Mouse (Mus musculus) CD4-positive, CD25-positive, alpha-beta regulatory T cell, adult 9 weeks (primary cell): ENCODE data around the gene Arid3c. TPM values are rescaled to one million over a fixed set of nuclear protein-coding genes. Genes with fewer than 3 reads are reported as not detected.

Experiments used
- polyA plus RNA-seq: library from polyadenylated mRNA; unstranded; fragments of 100-300 nt; shearing (Covaris generic); gene quantifications from one replicate; pipeline ENCODE4 v1.2.1, GENCODE M21; 2017

The Arid3c gene
- polyA plus RNA-seq, result not detected

GRCm38 (mm10) chr4:41731052-41731765 is at the start of gene Arid3c:
Gene Arid3c (minus strand): TSS chr4:41731142.

GRCm38 (mm10) chr4:41774002-41774401 is 43.1 kb upstream of the Arid3c start, which contains the start of gene Ccl27a:
Gene Ccl27a (minus strand): TSS chr4:41774247.

GRCm38 (mm10) chr4:41755338-41756305 is 24.7 kb upstream of the Arid3c start, which contains the start of gene Sigmar1:
Gene Sigmar1 (minus strand): TSS chr4:41756157.

GRCm38 (mm10) chr4:41754797-41755337 is 23.9 kb upstream of the Arid3c start, which contains the start of gene Galt:
Gene Galt (plus strand): TSS chr4:41755228.

GRCm38 (mm10) chr4:41722918-41723351 is 8.0 kb downstream of the Arid3c start, which contains the start of gene Dctn3:
Gene Dctn3 (minus strand): TSS chr4:41723170.

GRCm38 (mm10) chr4:41713197-41714067 is 17.5 kb downstream of the Arid3c start, which contains the start of gene Rpp25l:
Gene Rpp25l (minus strand): TSS chr4:41713534.

GRCm38 (mm10) chr4:41699783-41700182 is 31.2 kb downstream of the Arid3c start, which contains the start of gene Il11ra1:
Gene Il11ra1 (plus strand): TSS chr4:41699989.

GRCm38 (mm10) chr4:41696930-41697841 is 33.8 kb downstream of the Arid3c start, which contains the start of gene Cntfr:
Gene Cntfr (minus strand): TSS chr4:41697089.

Other genes with a start within 250 kb of the Arid3c start
- gene AI464131, start 228.1 kb downstream of the Arid3c start, polyA plus RNA-seq, result not detected
- gene 1110017D15Rik, start 213.8 kb downstream of the Arid3c start, polyA plus RNA-seq, result not detected
- 0.88 TPM for gene Fam219a, start 161.6 kb downstream of the Arid3c start, polyA plus RNA-seq
- not detected for gene Dnaic1, start 161.4 kb downstream of the Arid3c start, polyA plus RNA-seq
- gene Enho, start 90.8 kb downstream of the Arid3c start, polyA plus RNA-seq, result not detected
- gene Cntfr, start 34.1 kb downstream of the Arid3c start, polyA plus RNA-seq, result not detected
- gene Il11ra1, start 31.2 kb downstream of the Arid3c start, polyA plus RNA-seq, result 11.0 TPM
- gene Rpp25l, start 17.6 kb downstream of the Arid3c start, polyA plus RNA-seq, result 54.5 TPM
- gene Dctn3, start 8.0 kb downstream of the Arid3c start, polyA plus RNA-seq, result 146 TPM
- 81.6 TPM for gene Galt, start 24.1 kb upstream of the Arid3c start, polyA plus RNA-seq
- gene Sigmar1, start 25.0 kb upstream of the Arid3c start, polyA plus RNA-seq, result 57.2 TPM
- 9.7 TPM for gene Ccl27a, start 43.1 kb upstream of the Arid3c start, polyA plus RNA-seq
- gene Gm21541, start 172.5 kb upstream of the Arid3c start, polyA plus RNA-seq, result not detected
- 2.1 TPM for gene Gm20878, start 210.4 kb upstream of the Arid3c start, polyA plus RNA-seq
- 0.10 TPM for gene Fam205a4, start 234.9 kb upstream of the Arid3c start, polyA plus RNA-seq